Mouse (Mus musculus) granulocyte monocyte progenitor cell, adult 5-6 weeks (primary cell): ENCODE results near the gene Npepps. TPM values are rescaled to one million over a fixed set of nuclear protein-coding genes. Genes with fewer than 3 reads are reported as not detected.
"Not testable (repeated sequence)": the region's sequence is repeated elsewhere in the genome, so short reads cannot be mapped to it uniquely, and the experiment has no call there.

Experiments used
- ATAC-seq: replicated peaks from 2 replicates; pipeline ENCODE4 v1.8.0; 2016; ENCODE audit warnings: mild to moderate bottlenecking, moderate TSS enrichment, inconsistent platforms; ENCODE audit not compliant: poor library complexity, severe bottlenecking
- total RNA-seq, 2 experiments: library from RNA; stranded (forward) in 1 of 2; stranded (reverse) in 1 of 2; fragments of 200-712, 200-1000 nt in 1 of 2; fragments of >200 nt in 1 of 2; fragmentation: Nextera tagmentation in 1 of 2; gene quantifications; 2 replicates each; pipeline ENCODE4 v1.2.3; 2014 to 2017

The Npepps gene
- total RNA-seq, 2 experiments from 2014 or later: 31.3 to 46.9 TPM

- ATAC-seq: no peak
Observed at GRCm38 (mm10) chr11:97299939-97300338, 19.5 kb upstream of the Npepps start.

DNA sequence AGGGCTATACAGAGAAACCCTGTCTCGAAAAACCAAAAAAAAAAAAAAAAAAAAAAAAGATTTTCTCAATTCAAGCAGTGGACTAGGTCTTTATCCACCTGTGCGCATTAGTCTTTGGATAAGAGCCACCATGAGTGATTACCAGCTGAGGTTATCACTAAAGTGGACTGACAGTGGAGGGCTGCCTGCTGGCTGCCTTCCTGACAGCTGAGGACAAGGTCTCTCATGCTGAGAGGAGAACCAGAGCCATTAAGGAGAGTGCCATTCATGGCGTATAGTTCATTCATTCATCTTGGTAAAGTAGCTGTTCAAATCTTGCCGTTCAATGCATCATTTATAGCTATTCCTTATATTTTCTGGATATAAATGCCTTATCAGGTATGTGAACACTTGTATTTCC lies 16.1 kb upstream of the Npepps start:
- ATAC-seq: no peak

DNA sequence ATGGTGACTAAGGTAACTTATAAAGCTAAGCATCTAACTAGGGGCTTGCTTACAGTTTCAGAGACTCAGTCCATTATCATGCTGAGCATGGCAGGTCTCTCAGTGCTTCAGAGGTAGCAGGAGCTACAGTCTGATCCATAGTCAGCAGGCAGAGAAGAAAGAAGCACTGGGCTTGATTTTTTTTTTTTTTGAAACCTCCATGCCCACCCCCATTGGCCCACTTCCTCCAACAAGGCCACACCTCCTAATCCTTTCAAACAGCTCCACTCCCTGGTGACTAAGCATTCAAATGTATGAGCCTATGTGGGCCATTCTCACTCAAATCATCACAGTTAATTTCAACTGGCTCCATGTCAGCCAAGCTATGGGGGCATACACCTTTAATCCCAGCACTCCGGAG lies 12.3 kb upstream of the Npepps start:
- ATAC-seq: no peak

GRCm38 (mm10) chr11:97289276-97290230 lies 9.1 kb upstream of the Npepps start:
- no peak for ATAC-seq

GRCm38 (mm10) chr11:97287643-97288042 lies 7.2 kb upstream of the Npepps start:
- ATAC-seq: no peak

DNA sequence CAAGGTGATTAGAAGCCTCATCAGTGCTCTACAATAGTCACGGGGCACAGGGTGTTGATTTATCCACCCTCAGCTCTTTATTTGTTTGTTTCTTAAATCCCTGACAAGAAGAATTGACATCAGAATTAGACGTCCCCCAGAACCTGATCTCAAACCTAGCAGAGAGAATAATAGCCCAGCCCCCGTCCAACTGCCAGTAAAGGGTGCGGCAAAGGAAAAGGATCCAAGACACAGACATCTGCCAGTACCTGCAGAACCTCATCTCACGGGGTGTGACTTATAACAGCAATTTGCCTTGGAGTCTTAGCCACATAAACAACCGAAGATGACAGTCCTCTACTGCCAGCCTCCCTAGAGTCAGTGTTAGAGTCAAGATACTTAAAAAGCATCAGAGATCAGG lies 6.5 kb upstream of the Npepps start:
- no peak for ATAC-seq

- no peak for ATAC-seq
Observed at GRCm38 (mm10) chr11:97285852-97286775, 5.7 kb upstream of the Npepps start.

- no peak for ATAC-seq
Observed at GRCm38 (mm10) chr11:97284854-97285253, 4.4 kb upstream of the Npepps start.

DNA sequence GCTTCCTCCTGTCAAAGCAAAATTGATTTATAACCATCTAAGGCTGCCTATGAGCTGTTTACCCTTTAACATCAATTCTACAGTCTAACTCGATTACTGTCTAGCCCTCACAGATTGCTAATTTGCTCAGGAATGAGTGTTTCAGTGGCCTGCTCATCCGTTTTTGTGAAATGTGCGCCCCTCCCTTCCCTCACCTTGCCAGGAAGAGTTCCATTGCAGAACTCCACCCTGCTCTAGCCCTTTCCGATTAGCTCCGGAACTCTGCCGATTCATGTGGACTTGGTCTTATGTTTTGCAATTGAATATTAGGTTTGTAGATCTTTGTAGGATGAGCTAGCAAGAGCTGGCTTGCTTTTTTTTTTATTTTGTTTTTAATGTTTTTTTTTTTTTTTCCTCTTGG lies 1.7 kb upstream of the Npepps start:
- no peak for ATAC-seq

- peak; percentile 65 for ATAC-seq
Observed at GRCm38 (mm10) chr11:97279405-97280215, 828 bp downstream of the Npepps start.

DNA sequence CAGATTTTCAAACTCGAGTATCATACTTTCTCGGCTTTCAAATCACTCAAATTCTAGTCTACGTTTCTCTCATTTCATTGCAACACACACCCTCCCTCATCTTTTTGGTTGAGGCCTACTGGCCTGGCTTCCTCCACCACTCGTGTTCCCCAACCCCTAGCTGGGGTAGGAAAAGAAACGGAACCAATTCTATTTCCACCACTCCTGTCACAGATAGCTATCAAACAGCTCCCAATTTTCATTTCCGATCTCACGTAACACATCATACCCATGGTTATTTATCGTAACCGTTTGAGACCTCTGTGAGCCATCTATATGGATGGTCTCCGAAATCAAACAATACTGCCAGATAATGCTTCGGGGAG lies 1.4 kb downstream of the Npepps start:
- peak; percentile 48 for ATAC-seq

GRCm38 (mm10) chr11:97278456-97278855 lies 2.0 kb downstream of the Npepps start:
- no peak for ATAC-seq

- ATAC-seq: no peak
Observed at GRCm38 (mm10) chr11:97277166-97277565, 3.3 kb downstream of the Npepps start.

GRCm38 (mm10) chr11:97276019-97276418 lies 4.4 kb downstream of the Npepps start:
- ATAC-seq: no peak

- ATAC-seq: no peak
Observed at GRCm38 (mm10) chr11:97275349-97275748, 5.1 kb downstream of the Npepps start.

DNA sequence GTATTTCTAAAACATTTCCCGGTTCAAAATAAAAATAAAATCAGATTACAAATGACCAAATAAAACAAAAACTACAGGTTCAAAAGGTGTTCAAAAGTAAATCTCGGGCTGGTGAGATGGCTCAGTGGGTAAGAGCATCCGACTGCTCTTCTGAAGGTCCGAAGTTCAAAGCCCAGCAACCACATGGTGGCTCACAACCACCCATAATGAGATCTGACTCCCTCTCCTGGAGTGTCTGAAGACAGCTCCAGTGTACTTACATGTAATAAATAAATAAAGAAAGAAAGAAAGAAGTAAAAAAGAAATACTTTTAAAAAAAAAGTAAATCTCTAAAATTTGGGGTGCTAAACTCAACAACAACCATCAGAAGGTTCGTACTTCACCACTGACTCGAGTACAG lies 5.5 kb downstream of the Npepps start:
- ATAC-seq: not testable (repeated sequence)

DNA sequence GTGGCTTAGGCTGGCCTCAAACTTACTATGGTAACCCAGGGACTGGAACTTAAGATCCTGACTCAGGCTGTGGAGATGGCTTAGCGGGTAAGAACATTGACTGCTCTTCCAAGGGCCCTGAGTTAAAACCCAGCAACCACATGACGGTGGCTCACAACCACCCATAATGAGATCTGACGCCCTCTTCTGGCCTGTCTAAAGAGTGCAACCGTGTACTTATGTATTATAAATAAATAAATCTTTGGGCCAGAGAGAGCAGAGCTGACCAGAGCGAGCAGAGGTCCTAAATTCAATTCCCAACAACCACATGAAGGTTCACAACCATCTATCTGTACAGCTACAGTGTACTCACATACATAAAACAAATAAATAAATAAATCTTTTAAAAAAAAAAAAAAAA lies 6.8 kb downstream of the Npepps start:
- 0 out of 2 replicates have a peak, but pooled peaks have one; percentile 9 for ATAC-seq

DNA sequence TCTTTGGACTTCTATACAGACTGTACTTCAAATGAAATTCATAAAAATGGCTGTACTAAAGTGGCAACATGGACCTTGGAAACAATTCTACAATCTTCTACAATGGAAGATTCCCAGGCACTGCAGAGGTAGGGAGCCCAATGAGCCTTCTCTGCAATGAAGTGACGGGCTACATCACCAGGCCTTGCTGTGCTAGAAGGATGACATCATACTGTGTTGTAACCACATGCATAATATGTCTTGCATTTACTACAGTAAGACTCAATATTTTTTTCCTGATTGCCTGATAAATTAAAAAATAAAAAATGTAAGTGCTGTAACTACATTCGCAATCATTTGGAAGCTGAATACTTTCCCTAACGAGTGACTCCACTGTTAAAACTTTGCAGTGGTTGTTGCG lies 7.6 kb downstream of the Npepps start:
- ATAC-seq: peak; percentile 46; the same call in 1 of the 2 replicates

DNA sequence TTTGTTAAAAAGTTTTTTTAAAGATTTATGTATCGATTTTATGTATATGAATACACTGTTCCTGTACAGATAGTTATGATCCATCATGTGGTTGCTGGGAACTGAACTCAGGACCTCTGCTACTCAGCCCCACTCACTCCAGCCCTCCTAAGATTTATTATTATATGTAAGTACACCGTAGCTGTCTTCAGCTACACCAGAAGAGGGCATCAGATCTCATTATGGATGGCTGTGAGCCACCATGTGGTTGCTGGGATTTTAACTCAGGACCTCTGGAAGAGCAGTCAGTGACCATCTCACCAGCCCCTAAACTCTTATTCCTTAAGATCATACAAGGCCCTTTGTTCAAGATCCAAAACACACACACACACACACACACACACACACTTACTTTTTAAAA lies 10.4 kb downstream of the Npepps start:
- not testable (repeated sequence) for ATAC-seq

- not testable (repeated sequence) for ATAC-seq
Observed at GRCm38 (mm10) chr11:97266544-97266943, 13.9 kb downstream of the Npepps start.
